Mouse (Mus musculus) fibroblast of lung, adult 2 months (primary cell): ENCODE results near the gene Fam110a.
"Not testable (repeated sequence)": the region's sequence is repeated elsewhere in the genome, so short reads cannot be mapped to it uniquely, and the experiment has no call there.

ENCODE experiments used
- DNase-seq: peaks from one replicate; pipeline ENCODE4 v3.0.0-alpha.2; 2011; ENCODE audit warnings: low read depth

Fam110a gene

DNA sequence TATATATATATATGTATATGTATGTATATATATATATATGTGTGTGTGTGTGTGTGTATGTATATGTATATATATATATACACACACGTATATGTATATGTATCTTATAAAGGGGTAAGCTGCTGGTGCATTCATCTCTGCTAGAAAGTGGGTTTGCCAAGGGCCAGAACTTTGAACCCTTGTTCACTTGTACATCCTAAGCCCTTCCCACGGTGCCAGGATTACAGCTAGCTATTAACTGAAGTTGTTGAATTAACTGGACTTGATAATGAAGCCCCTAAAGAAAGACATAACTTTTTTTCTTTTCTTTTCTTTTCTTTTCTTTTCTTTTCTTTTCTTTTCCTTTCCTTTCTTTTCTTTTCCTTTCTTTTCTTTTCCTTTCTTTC is 17.2 kb upstream of the Fam110a start:
- DNase-seq = not testable (repeated sequence)

GRCm38 (mm10) chr2:151996229-151997189 is 16.5 kb upstream of the Fam110a start, which contains the start of gene Slc52a3:
Gene Slc52a3 (plus strand): TSS chr2:151996511.
- peak; percentile 34 for DNase-seq

DNA sequence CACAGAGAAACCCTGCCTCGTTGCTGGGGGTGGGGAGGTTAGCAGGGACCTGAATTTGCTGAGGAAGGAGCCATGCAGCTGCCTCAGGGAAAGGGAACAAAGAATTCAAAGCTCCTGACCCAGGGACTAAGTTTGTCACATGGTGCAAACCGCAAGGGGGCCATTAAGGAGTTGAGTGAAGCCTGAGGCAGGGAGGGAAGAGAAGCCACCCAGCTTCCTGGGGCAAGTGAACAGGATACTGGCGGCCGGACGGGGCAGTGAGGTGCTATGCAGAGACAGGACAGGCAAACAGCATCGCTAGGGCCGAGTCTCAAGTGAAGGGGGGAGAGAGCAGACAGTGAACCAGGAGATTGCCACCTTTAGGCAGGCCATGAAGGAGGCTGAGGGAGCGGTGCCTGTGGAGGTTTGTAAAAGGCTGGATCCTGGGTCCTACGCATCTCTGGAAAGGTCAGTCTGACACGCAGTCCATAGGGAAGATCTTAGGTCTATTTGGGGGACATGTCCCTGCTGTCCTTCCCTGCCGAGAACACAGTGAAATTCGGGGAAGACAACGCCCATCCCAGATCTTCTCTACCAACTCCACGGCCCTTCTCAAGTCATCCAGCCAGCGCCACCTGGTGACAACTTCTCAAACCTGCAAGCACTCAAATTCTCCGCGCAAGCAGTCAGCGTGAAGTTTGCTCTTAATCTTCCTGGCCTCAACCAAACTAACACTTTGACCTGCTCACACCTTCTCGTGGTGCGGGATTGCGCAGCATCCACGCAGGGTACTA is 14.5 kb upstream of the Fam110a start:
- DNase-seq = no peak

- no peak for DNase-seq
Measured at GRCm38 (mm10) chr2:151991446-151991845, 11.4 kb upstream of the Fam110a start.

GRCm38 (mm10) chr2:151990985-151991394 is 11.0 kb upstream of the Fam110a start:
- DNase-seq = no peak

DNA sequence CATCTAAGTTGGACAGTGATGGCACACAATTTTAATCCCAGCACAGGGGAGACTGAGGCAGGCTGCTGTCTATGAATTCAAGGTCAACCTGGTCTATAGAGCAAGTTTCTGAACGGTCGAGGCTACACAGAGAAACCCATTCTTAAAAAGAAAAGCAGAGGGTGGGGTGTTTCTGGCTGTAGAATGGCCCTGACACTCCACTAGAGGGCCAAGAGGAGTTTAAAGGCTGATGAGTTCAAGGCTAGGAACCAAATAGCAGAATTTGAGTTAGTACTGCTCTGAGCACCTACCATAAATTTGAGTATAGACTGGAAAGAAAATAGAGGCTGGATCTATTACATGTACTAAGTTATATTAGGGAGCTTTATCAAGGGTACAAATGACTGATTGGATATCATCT is 9.0 kb upstream of the Fam110a start:
- DNase-seq = no peak

DNA sequence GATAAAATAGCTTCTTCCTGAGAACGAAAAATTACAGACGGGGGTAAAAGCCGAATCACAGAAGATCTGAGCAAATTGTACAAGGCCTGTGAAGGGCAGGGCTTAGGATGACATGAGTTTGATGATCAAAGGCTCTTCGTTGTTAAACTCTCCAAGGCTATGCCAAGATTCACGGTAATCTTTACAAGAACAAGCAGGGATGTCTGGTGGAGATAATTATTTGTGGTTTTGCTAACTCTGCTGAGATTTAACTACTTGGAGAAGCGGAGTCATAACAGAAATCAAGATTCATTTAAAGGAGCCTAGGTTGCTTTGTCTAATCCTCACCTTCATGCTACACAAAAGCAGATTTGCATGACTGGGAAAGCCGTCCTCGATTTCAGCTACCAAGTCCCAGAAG is 6.9 kb upstream of the Fam110a start:
- no peak for DNase-seq

DNA sequence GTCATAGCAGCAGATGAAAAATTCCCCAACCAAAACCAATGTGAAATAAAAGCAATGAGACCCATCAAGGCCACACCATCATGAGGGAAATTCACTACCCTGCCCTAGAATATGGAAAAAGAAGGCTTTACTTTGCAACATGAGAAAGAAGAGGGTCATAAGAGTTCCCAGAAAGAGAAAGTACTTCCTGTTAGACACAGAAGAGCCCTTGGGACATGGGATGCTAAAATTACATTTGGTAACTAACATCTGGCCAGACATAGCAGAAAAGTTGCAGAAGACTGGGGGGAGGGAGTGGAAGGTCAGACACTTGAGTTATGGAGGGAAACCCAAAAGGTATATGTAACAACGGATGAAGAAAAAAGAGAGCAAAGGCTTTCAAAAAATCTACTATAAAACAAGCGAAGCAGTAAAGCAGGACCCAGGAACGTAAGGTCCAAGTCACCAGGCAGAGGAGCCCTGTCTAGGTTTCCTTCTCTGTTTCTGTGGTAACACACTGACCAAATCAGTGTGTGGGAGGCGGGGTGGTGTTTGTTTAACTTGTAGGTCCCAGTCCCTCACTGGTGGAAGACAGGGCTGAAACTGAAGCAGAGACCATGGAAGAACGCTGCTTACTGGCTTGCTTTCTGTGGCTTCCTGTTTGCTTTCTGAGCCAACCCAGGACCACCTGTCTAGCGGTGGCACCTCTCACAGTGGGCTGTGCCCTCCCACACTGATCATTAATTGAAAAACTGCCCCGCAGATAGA is 5.6 kb upstream of the Fam110a start:
- DNase-seq = no peak

GRCm38 (mm10) chr2:151984019-151984418 is 4.0 kb upstream of the Fam110a start:
- no peak for DNase-seq

DNA sequence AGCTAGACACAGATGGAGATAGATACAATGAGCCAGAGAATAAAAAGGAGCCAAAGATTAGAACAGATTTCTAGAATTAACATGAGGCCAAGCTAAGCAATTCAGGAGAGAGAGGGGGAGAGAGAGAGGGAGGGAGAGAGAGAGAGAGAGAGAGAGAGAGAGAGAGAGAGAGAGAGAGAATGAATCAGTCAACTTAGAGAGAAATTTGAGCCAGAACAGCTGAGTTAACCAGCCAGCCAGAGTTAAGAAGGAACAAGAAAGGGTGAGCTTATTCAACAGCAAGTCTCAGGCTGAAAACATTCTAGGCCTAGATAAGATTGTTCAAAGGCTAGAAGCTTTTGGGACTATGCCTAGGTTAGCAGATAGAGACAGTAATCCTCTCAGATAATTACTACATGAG is 2.5 kb upstream of the Fam110a start:
- DNase-seq = no peak

- no peak for DNase-seq
Measured at GRCm38 (mm10) chr2:151981268-151981667, 1.2 kb upstream of the Fam110a start.

DNA sequence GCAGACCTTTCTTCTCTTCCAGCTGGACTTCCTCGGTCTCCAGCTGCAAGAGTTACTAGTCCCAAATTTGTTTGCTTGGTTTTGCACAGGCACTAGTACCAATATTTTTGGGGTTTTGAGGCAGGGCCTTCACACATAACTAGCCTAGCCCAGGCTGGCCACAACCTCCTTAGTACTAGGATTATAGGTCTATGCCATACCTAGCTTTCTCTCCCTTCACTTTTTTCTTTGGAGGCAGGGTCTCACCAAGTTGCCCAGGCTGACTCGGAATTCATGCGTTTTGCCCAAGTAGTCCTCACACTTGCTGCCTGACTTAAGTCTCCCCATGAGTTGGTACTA is 305 bp upstream of the Fam110a start:
- DNase-seq = no peak

- no peak for DNase-seq
Measured at GRCm38 (mm10) chr2:151978494-151978893, 1.5 kb downstream of the Fam110a start.

- peak; percentile 61 for DNase-seq
Measured at GRCm38 (mm10) chr2:151977689-151978440, 2.2 kb downstream of the Fam110a start.

- no peak for DNase-seq
Measured at GRCm38 (mm10) chr2:151976067-151976466, 4.0 kb downstream of the Fam110a start.

- no peak for DNase-seq
Measured at GRCm38 (mm10) chr2:151975295-151975694, 4.7 kb downstream of the Fam110a start.

DNA sequence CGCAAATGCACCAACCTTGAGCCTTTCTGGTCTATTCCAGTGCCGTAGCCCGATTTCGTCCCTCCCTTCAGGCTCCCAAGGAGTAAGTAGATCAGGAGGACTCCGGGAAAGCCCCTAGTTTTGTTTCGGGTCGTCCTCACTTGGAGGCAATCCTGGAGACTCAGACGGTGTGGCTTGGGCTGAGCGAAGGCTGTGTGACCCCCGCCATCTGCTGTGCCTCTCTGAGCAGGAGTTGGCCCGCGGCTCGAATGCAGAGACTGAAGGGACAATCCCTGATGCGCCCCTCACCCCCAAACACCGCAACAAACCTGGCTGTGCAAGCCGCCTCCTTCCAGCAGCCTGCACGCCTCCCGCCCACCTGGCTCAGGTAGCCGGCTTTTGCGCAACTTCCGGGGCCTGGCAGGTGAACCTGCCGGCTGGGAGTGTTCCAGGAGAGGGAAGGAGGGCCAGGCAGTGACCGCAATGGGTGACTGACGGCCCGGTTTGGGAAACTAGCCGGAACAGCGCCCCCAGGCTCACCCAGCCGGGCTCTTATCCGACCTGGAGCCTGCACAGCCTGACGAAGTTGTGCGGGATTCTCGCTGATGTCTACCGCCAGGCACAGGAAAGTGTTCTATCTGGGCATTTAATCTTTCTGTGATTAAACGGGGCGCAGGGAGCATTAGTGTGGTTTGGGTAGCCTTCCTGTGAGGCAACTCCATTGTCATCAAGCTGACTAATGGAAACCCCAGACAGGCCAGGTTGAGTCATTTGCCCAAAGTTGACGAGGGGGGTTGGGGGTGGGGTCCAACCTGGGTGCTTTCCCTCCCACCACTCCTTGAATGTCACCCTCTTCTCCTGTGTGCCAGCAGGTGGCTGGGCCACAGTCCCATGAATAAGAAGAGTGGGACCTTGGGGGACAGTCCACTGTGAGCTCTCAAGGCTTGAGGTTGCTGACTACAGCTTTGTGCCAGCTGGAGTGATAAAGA is 6.1 kb downstream of the Fam110a start:
- peak; percentile 31 for DNase-seq

DNA sequence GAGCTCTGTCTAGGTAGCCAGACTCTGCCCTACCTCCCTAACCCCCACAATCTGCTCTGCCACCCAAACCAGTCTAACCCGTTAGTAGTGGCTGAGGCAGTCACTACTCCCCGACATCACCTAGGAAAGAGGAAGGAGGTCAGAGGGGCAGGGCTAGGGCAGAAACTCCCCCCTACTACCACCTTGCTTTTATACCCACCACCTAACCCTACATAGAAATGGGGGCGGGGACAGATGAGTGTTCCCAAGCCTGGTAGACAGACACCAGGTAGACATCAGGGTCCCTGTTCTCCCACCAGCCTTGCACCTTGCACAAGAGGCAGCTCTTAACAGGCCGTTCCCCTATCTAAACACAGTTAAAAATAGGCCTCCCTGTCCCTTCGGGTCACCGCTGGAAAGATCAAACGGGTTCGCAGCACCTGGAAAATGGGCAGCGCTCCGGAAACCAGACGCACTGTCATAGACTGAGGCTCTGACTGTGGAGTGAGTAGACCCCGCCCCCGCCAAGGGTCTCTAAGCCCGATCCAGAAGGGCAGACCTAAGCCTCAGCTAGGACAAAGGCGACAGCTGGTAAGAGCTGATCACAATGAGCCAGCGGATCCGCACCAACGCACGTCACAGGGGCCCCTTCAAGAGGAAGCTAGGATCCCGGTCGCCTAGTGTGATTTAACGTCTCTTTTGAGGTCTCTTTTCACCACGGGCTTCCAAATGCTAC is 7.0 kb downstream of the Fam110a start:
- no peak for DNase-seq

DNA sequence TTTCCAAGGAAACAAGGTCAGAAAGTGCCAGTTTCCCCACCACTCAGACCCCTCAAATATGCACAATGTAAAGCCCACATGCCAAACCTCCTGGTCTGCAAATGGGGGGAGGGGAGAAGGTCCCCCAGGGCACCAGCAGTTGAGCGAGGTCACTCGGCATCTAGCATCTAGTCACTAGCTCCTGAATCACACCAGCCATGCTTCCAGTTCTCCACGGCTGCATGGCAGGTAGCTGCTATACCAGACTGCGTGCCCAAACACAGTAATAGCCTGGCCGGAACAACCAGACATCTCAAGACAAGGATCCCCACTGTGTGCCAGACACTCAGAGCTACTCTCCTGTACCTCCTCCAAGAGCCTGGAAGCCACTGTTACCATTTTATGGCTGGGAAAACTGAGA is 8.3 kb downstream of the Fam110a start:
- no peak for DNase-seq
